Mouse (Mus musculus): ENCODE measurements around the gene Plin1.
A peak's percentile ranks its signal among the peaks of the same experiment; 100 is the strongest.

Gene Plin1

DNA sequence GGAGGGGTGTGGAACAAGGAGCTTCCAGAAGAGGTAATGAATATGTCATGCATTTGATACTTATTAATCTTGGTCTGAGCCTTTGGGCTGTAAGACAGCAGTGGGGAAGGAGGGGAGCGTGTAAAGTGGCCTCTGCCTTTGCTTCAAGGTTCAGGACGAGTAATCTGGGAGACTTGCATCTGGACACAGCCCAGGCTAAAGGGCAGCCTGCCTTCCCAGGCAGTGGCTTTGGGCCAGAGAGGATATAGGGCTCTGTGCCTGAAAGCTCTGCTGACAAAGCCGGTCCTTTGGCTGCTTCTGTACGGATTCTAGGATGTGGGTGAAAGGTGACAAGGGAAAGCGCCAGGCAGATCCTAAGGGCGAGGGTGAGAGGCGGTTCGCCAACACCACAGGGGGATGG lies 1.9 kb upstream of the Plin1 start:
- no peak for DNase-seq

GRCm38 (mm10) chr7:79731438-79731837 lies 1.3 kb downstream of the Plin1 start:
- DNase-seq = no peak

- no peak for DNase-seq
Observed at GRCm38 (mm10) chr7:79729743-79730370, 2.8 kb downstream of the Plin1 start.

DNA sequence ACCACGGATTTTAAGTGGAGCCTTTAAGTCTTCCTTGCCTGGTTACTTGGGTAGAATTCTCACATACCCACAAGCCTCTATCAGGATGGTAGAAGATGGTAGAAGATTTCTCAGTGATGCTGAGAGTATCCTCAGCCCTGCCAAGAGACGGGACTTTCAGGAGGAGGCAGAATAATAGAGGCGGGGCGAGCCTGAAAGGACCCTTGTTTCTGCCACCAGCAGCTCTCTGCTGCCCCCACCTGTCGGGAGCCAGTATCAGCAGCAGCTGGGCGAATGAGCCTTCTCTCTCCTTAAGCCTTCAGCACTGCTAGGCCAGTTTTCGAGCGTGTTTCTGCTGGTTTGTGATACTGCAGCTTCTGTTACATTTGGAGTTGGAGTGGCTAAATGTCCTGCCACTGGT lies 3.5 kb downstream of the Plin1 start:
- DNase-seq = peak; percentile 41 to 50

- peak; percentile 22 to 32 for DNase-seq
Observed at GRCm38 (mm10) chr7:79728219-79728618, 4.5 kb downstream of the Plin1 start.

GRCm38 (mm10) chr7:79727091-79727490 lies 5.6 kb downstream of the Plin1 start:
- peak; percentile 31 to 38 for DNase-seq

GRCm38 (mm10) chr7:79721386-79721977 lies 11.2 kb downstream of the Plin1 start:
- no peak for DNase-seq

DNA sequence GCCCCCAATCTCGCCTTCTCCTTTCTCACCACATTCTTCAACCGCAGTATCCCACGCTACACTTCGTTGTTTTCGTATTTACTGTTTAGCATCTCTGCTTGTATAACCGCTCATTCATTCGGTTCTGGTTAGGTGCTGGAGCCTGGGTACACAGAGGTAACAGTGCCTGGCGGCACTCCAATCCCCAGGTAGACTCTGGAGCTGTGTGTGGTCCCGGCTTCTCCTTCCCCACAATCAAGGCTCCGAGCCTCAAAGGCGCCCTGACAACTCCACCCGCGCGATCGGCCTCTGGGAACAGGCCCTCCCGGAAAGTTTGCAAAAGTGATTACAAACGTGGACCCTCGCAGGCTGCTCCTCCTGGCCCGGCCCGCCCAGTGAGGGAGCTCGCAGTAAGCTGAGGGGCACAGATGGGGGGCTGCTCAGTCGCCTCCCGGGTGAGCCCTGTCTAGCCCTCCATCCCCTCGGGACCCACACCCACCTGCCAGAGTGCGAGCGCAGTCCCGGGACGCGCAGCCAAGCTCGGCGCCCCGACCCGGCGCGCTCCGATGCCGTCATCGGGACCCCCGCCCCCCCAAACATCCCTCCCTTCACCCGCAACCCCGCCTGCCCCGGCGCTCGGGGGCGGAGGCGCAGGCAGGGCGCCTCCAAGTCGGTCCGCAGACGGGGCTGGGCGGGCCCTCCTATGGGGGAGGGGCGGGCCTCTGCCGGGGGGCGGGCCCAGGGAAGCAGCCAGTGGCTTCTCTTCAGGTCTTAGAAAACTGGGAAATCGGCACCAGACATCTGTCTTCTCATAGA lies 17.3 kb downstream of the Plin1 start, which contains the start of gene Kif7:
Gene Kif7 (minus strand): TSS at position 534 of the 795 bp plus-strand sequence.
- no peak for DNase-seq

DNA sequence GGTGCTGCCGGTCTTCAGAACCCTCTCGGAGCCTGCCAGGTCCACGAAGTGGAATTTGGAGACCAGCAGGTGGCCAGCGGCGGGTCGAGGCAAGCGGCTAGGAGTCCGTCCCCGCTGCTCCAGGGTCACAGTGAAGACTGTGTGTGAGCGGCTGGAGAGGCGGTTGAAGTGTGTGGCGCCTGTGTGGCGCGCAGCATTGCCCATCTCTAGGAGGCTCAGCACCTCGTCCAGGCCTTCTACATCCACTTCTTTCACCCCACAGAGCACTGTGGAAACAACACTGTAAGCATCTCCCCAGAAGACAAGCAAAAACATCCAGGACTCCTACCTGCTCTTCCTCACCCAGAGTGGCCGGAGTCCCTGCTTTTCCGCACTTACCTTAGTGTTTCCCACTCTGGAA lies 21.9 kb downstream of the Plin1 start:
- DNase-seq = peak; percentile 14 to 33

DNA sequence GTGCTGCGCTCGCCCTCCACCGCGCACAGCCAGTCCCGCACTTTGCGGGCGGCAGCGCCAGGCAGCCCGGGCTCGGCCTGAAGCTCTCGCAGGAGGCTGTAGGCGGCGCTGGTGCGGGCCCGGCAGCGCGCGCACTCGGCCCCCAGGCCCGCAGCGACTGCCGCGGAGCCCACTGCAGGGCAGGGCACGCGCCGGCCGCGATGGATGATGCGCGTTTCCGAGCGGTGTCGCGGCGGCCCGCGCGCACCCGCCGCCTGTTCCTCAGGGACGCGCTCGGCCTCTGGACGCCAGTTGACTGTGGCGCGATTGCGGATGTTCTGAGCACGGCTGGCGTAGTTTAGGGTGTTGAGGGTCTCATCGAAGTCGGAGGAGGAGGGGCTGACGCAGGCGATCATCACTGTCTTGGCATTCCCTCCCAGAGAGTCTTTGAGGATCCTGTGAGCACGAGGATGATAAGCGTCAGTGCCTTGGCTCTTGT lies 22.5 kb downstream of the Plin1 start:
- DNase-seq = peak; percentile 49 to 74

DNA sequence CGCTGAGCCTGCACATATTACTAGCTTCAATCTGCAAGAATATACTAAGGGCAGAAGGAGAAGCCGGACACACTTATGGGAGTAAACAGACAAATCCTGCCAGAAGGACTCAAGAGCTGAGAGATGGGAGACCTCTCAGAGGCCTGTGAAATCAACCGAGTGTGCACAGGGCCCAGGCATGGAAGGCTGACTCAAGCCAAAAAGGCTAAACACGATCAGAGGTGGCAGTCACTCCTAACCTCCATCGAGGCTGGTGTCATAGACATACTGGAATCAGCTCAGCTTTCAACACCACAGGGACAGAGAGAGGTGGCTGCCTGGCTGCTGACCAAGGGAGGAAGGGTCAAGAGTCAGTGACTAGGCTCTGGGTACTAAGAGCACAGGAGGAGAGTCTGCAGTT lies 27.5 kb downstream of the Plin1 start:
- no peak for DNase-seq

DNA sequence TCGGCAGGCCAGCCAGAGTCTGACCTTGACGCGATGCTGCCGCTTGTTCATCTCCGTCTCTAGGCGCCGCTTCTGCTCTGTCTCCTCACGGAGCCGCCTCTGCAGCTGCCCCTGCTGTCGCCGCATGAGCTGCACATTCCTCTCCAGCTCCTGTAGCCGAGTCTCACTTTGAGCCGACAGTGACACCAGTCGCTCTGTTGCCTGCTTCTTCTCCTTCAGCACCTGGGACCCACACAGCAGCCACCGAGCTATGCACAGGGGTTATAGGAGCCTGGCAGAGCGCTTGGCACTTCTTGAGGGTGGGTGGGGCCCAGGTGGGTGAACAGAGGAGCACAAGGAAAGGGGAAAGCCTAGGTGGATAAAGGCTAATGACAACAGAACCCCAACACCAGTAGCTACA lies 29.9 kb downstream of the Plin1 start:
- DNase-seq = no peak

- no peak for DNase-seq
Observed at GRCm38 (mm10) chr7:79696495-79696894, 36.2 kb downstream of the Plin1 start.

DNA sequence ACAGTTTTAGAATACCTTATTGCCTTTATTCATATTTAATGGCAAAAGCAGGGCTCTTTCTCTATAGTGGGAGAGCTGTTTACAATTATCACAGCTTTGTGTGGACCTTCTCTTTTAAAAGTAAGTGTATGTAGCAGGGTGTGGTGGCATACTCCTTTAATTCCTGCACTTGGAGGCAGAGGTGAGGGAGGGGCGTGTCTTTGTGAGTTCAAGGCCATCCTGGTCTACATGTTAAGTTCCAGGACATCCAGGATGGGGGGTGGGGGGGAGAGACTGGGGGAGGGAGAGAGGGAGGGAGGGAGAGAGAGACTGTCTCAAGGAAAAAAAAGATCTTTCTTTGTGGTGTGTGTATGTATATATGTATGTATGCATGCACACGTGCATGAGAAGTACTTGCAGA lies 52.5 kb downstream of the Plin1 start:
- DNase-seq = no peak

DNA sequence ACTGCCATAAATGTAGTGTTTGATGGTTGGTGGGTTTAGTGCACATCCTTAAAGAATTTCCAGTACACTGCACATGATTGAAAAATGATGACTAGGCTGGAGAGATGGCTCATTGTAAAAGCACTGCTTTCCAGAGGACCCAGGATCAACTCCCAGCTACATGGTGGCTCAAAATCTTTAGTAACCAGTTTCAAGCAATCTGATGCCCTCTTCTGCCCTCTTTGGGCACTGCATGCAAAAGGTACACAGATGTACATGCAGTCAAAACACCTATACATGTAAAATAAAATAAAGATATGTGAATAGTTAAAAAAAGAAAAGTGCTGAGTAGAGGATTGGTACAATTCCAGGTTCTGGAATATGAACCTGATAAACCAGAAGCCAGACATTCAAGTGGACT lies 53.5 kb downstream of the Plin1 start:
- DNase-seq = no peak

GRCm38 (mm10) chr7:79670900-79671604 lies 61.7 kb downstream of the Plin1 start:
- DNase-seq = no peak

All from cerebellum, adult 18-20 months (tissue).